Mouse (Mus musculus): ENCODE measurements around the gene Xpo5.

DNA sequence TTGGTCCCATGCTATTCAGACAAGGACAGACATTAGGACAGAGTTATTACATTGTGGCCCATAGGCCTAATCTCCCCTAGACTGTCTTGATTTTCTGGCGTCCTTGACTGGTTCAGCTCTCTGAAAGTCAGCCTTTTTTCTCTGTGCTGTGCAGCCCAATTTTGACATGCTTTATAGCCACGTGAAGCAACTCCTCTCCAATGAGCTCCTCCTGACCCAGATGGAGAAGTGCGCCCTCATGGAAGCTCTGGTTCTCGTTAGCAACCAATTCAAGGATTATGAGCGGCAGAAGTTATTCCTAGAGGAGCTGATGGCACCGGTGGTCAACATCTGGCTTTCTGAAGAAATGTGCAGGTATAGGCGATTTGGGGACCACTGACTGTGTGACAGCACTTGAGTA, 25.0 kb downstream of the Xpo5 start:
- no peak for TF ChIP-seq CTCF (IDR thresholded peaks at IDR 0.05; ENCODE audit: low read depth)
- TF ChIP-seq EP300 (IDR thresholded peaks at IDR 0.05; ENCODE audit: low read depth): no peak

Data from heart, postnatal 0 days (tissue).